Mouse (Mus musculus) megakaryocyte, embryonic 14.5 days (primary cell): ENCODE data around the gene Kcnab1. TPM values are rescaled to one million over a fixed set of nuclear protein-coding genes. Genes with fewer than 3 reads are reported as not detected.

Experiments
- H3K27me3 ChIP-seq: replicated peaks from 2 replicates; pipeline ENCODE3; 2012; ENCODE audit warnings: inconsistent platforms
- H3K36me3 ChIP-seq: replicated peaks from 2 replicates; pipeline ENCODE3; 2012; ENCODE audit warnings: low read length, inconsistent platforms, mixed read lengths
- H3K4me1 ChIP-seq: 2 replicates; pipeline ENCODE4 v1.6.1; 2012; ENCODE audit warnings: inconsistent platforms
- H3K4me3 ChIP-seq: replicated peaks from 2 replicates; pipeline ENCODE3; 2012; ENCODE audit warnings: moderate library complexity, mild to moderate bottlenecking, inconsistent platforms
- H3K9me3 ChIP-seq: 2 replicates; pipeline ENCODE4 v1.6.1; 2012; ENCODE audit warnings: inconsistent platforms
- FLI1 ChIP-seq: IDR thresholded peaks from 2 replicates; pipeline ENCODE4 v1.6.1; 2012; ENCODE audit warnings: low read length, inconsistent platforms, mixed read lengths
- GATA1 ChIP-seq: IDR thresholded peaks from 3 replicates; pipeline ENCODE4 v1.6.1; 2012; ENCODE audit warnings: mixed read lengths, low read length, inconsistent platforms, borderline replicate concordance
- polyA plus RNA-seq: library from polyadenylated mRNA; stranded (reverse); fragments of >175 nt; gene quantifications from 2 replicates; pipeline ENCODE4 v1.2.3, GENCODE M21; 2012; ENCODE audit warnings: low replicate concordance; ENCODE audit not compliant: insufficient read depth

The Kcnab1 gene
- polyA plus RNA-seq, 1 experiment: not detected

GRCm38 (mm10) chr3:65231419-65232090, 122.4 kb downstream of the Kcnab1 start:
- TF ChIP-seq GATA1 (no peak), FLI1 (no peak)
- Histone ChIP-seq H3K27me3 (no peaks in the 10 kb centered on the region), H3K4me1 (no peaks in the 10 kb centered on the region), H3K9me3 (peaks cover 6% of the 10 kb centered on the region), H3K4me3 (no peak overlapping the region), H3K36me3 (no peaks in the 10 kb centered on the region)

DNA sequence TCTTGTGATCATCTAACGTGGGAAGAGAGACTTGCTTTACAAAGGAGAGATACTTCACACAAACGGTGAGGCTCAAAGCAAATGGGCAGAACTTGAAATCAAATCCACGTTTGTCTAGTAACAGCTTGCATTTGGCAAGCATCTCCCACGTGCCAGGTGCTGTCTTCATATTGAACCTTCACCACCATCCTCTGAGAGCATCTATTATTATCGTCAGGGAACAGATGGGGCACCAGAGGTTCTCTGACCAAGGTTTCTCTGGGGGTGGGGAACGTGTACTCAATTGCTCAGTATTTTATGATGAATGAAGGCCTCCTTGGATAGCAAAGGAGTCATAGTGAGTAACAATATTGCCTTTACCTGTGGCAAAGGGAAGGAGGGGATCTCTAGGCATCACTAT, 139.8 kb downstream of the Kcnab1 start:
- no peaks in the 10 kb centered on the region for H3K9me3 ChIP-seq
- no peaks in the 10 kb centered on the region for H3K4me1 ChIP-seq
- H3K36me3 ChIP-seq: no peaks in the 10 kb centered on the region
- no peak overlapping the region for H3K4me3 ChIP-seq
- no peaks in the 10 kb centered on the region for H3K27me3 ChIP-seq
- no peak for TF ChIP-seq GATA1
- no peak for TF ChIP-seq FLI1

DNA sequence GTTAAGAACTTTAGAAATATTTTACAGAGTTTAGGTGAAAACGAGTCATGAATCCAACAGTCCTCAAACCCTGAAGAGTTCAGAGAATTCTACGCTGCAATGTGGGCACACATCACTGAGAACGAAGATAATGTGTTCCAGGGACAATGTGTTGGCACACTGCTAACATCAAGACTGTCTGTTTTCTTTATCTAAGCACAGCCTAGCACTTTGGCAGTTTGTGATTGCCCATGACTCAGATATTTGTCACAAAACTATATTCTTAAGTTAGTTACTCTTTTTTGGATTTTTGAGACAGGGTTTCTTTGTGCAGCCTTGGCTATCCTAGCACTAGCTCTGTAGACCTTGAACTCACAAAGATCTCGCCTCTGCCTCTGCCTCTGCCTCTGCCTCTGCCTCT, 151.3 kb downstream of the Kcnab1 start:
- no peaks in the 10 kb centered on the region for H3K27me3 ChIP-seq
- H3K4me1 ChIP-seq: no peaks in the 10 kb centered on the region
- no peak overlapping the region for H3K4me3 ChIP-seq
- TF ChIP-seq FLI1 (no peak), GATA1 (no peak)
- H3K9me3 ChIP-seq: no peaks in the 10 kb centered on the region
- no peaks in the 10 kb centered on the region for H3K36me3 ChIP-seq

DNA sequence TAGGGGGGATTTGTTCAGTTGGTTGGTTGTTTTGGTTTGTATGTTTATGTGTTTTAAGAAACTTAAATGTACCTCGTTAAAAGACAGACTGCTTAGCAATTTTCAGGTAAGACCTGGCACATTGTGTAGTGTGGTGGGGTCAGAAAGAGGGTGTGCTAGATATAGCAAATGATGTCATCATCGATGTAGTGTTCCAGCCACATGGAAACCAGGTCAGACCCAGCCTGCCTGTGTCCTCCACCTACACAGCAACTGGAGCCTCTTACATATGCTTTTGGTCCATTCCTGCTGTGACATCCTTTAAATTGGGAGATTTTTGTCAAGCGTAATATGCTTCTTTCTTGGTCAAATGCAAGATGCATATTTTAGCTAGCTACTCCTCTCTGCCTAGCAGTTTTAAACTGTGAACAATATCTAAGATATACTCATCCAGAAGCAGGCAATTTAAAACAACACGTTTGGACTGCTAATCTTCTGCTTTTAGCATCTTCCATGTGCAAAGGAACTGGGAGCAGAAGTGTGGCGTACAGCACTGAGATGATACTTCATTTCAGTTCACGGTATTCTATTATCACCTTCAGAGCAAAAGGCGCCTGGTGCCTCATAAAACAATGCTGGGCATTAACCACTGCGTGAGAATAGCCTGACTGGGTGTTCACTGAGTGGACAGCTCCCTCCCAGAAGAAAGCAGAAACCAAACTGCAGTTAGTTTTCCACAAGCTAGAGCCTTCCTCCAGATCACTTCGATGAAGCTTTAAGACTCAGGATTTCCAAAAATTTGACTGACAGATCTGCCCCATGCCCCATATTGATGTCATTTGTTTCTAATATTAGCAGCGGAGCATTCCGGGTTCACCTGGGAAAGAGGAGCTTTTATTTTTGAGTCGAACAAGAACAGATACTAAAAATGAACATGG, 153.6 kb downstream of the Kcnab1 start:
- Histone ChIP-seq H3K36me3 (no peaks in the 10 kb centered on the region), H3K9me3 (no peaks in the 10 kb centered on the region), H3K27me3 (no peaks in the 10 kb centered on the region), H3K4me1 (no peaks in the 10 kb centered on the region), H3K4me3 (no peak overlapping the region)
- TF ChIP-seq GATA1 (no peak), FLI1 (no peak)

DNA sequence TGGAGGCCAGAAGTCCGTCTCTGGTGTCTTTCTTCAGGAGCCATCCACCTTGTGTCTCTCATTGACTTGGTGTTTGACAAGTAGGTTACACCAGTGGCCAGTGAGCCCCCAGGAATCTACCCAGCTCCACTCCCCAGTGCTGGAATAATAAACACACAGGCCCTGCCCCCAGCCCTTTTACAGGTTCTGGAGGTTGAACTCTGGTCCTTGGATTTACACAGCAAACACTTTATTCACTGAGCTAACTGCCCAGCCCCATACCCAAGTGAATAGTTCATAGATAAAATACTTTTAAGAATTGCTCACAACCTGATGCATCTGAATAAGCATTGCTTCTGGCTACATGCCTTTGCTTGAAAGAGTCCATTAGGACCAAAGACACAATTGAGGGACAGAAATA, 164.1 kb downstream of the Kcnab1 start:
- no peaks in the 10 kb centered on the region for H3K36me3 ChIP-seq
- H3K4me3 ChIP-seq: no peak overlapping the region
- TF ChIP-seq FLI1 (no peak), GATA1 (no peak)
- H3K27me3 ChIP-seq: no peaks in the 10 kb centered on the region
- H3K4me1 ChIP-seq: no peaks in the 10 kb centered on the region
- H3K9me3 ChIP-seq: 0 out of 2 replicates have a peak, but pooled peaks cover 7% of the 10 kb centered on the region

DNA sequence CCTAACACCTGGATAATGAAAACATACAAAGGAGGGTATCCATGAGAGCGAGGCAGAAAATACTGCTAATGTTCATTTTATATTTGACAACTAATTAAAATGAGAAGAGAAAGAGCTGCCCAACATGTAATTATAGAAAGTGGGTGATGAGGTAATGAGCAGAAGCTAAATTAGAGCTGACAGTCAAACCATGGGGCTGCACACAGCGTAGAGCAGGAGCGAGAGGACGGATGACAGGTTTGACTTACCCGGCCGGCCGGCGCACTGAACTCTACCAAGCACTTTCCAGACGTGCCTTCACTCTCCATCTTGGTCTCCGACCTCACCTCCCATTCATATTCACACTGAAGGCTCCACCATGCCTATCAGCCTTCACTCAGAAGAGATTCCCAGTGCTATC, 168.6 kb downstream of the Kcnab1 start:
- Histone ChIP-seq H3K4me3 (no peak overlapping the region), H3K36me3 (no peaks in the 10 kb centered on the region), H3K9me3 (0 out of 2 replicates have a peak, but pooled peaks cover 5% of the 10 kb centered on the region), H3K27me3 (no peaks in the 10 kb centered on the region), H3K4me1 (no peaks in the 10 kb centered on the region)
- TF ChIP-seq GATA1: no peak
- TF ChIP-seq FLI1: no peak

GRCm38 (mm10) chr3:65283366-65283765, 174.2 kb downstream of the Kcnab1 start:
- Histone ChIP-seq H3K27me3 (no peaks in the 10 kb centered on the region), H3K4me3 (no peak overlapping the region), H3K4me1 (no peaks in the 10 kb centered on the region), H3K9me3 (peaks cover 8% of the 10 kb centered on the region; the same call in 1 of the 2 replicates), H3K36me3 (no peaks in the 10 kb centered on the region)
- TF ChIP-seq FLI1: no peak

DNA sequence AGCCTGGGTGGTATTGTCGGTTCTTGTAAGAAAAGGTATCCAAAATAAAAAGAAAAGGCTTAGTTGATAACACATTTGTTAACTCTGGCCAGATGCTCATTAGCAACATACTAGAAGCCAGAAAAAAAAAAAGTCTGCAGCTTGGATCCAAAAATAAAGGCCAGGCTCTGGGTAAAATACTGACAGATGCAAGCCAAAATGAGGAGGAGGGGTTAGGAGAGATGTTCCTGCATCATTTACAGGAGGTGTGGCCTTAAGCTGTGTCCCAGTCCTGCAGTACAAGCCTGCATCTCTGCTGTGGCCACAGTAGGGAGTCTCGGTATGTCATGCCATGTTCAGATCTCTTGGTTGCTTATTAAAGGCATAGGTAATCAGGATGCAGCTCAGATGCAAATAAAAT, 179.8 kb downstream of the Kcnab1 start:
- Histone ChIP-seq H3K4me3 (no peak overlapping the region), H3K9me3 (0 out of 2 replicates have a peak, but pooled peaks cover 2% of the 10 kb centered on the region), H3K36me3 (no peaks in the 10 kb centered on the region), H3K4me1 (no peaks in the 10 kb centered on the region), H3K27me3 (no peaks in the 10 kb centered on the region)
- TF ChIP-seq FLI1: no peak
- no peak for TF ChIP-seq GATA1

GRCm38 (mm10) chr3:65296996-65297395, 187.8 kb downstream of the Kcnab1 start:
- H3K4me3 ChIP-seq: no peak overlapping the region
- H3K9me3 ChIP-seq: peaks cover 5% of the 10 kb centered on the region; the same call in 1 of the 2 replicates
- no peaks in the 10 kb centered on the region; the same call in 1 of the 2 replicates for H3K4me1 ChIP-seq
- H3K36me3 ChIP-seq: no peaks in the 10 kb centered on the region
- no peak for TF ChIP-seq GATA1
- no peak for TF ChIP-seq FLI1
- H3K27me3 ChIP-seq: no peaks in the 10 kb centered on the region

GRCm38 (mm10) chr3:65299205-65299604, 190.0 kb downstream of the Kcnab1 start:
- Histone ChIP-seq H3K27me3 (no peaks in the 10 kb centered on the region), H3K9me3 (peaks cover 3% of the 10 kb centered on the region; the same call in 1 of the 2 replicates), H3K36me3 (no peaks in the 10 kb centered on the region), H3K4me3 (no peak overlapping the region), H3K4me1 (no peaks in the 10 kb centered on the region; the same call in 1 of the 2 replicates)
- no peak for TF ChIP-seq GATA1
- no peak for TF ChIP-seq FLI1
